ENCODE assay signal across 10 mouse cellular contexts in the genomic region with DNA sequence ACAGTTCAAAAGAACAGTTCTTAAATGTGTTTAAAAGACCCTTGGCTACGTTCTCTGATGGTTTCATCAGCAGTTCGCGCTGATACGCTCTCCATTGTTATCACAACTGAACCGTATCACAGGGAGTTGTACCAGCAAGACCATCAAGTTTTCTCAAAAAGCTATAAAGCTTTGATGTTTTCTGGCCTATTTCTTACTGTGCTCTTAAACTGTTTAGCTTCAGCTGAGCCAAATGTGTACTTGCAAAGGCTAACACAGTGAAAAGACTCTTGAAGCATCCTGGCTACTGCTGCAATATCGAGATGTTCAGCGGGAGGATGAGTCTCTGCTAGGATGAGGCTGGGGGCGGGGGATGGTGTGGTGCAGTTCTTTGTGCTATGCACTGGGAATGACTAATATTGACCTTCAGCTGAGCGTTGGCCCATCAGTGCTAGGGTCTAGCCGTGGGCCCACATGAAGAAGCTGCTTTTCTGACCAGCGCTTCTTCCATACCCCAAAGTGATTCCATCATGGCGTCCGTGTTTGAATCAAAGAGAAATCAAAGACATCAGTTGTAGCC. TPM values are rescaled to one million over a fixed set of nuclear protein-coding genes. Genes with fewer than 3 reads are reported as not detected.
A peak's percentile ranks its signal among the peaks of the same experiment; 100 is the strongest.
DNase-seq lines count a peak whose midpoint lies in the region; ATAC-seq and TF ChIP-seq lines count a peak whose summit lies in the region.
"Had no signal": no experiment of that assay in that cellular context is flagged by ENCODE, and none has a peak within 500 bp of the region (broad histone marks: within the 10 kb centered on the region; RNA-seq: fewer than 3 reads in every experiment).

No protein-coding gene starts in this region.

- H3K9me3 ChIP-seq in heart, postnatal 0 days (replicated peaks; ENCODE audit: control insufficient read depth, low read length) = no peaks in the 10 kb centered on the region
- no peaks in the 10 kb centered on the region for H3K9me3 ChIP-seq in forebrain, embryonic 15.5 days
- H3K9me3 ChIP-seq in midbrain, embryonic 14.5 days (ENCODE audit: control insufficient read depth, low read length) = no peaks in the 10 kb centered on the region
- H3K9me3 ChIP-seq in liver, postnatal 0 days (ENCODE audit: low read length) = no peaks in the 10 kb centered on the region
- H3K9me3 ChIP-seq: G1E had no signal

- no peak for TF ChIP-seq EP300 in heart, postnatal 0 days (IDR thresholded peaks at IDR 0.05; ENCODE audit: low read depth)
- no peak for TF ChIP-seq EP300 in liver, postnatal 0 days (IDR thresholded peaks at IDR 0.05; ENCODE audit: low read depth)

- no peaks in the 10 kb centered on the region for H3K4me1 ChIP-seq in heart, postnatal 0 days (ENCODE audit: control insufficient read depth, insufficient read depth)
- H3K4me1 ChIP-seq in forebrain, embryonic 15.5 days = peaks cover 16% of the 10 kb centered on the region
- peaks cover 4% of the 10 kb centered on the region; the same call in 1 of the 2 replicates for H3K4me1 ChIP-seq in midbrain, embryonic 14.5 days (ENCODE audit: control insufficient read depth, insufficient read depth, low read length)
- peaks cover 5% of the 10 kb centered on the region; the same call in 1 of the 2 replicates for H3K4me1 ChIP-seq in liver, postnatal 0 days (ENCODE audit: insufficient read depth)

- H3K27me3 ChIP-seq in heart, postnatal 0 days (ENCODE audit: control insufficient read depth, insufficient read depth, low read length) = no peaks in the 10 kb centered on the region
- no peaks in the 10 kb centered on the region for H3K27me3 ChIP-seq in forebrain, embryonic 15.5 days
- no peaks in the 10 kb centered on the region for H3K27me3 ChIP-seq in midbrain, embryonic 14.5 days (ENCODE audit: control insufficient read depth, insufficient read depth, low read length)
- no peaks in the 10 kb centered on the region for H3K27me3 ChIP-seq in liver, postnatal 0 days (ENCODE audit: insufficient read depth, low read length)

- no peaks in the 10 kb centered on the region for H3K36me3 ChIP-seq in heart, postnatal 0 days (replicated peaks; ENCODE audit: control insufficient read depth, insufficient read depth, low read length)
- no peaks in the 10 kb centered on the region for H3K36me3 ChIP-seq in forebrain, embryonic 15.5 days
- no peaks in the 10 kb centered on the region for H3K36me3 ChIP-seq in midbrain, embryonic 14.5 days (ENCODE audit: control insufficient read depth, insufficient read depth, low read length)
- H3K36me3 ChIP-seq in liver, postnatal 0 days (replicated peaks; ENCODE audit: insufficient read depth, low read length) = no peaks in the 10 kb centered on the region
- H3K36me3 ChIP-seq: G1E had no signal

- peak overlapping the region; percentile 15; the same call in 1 of the 2 replicates for H3K4me3 ChIP-seq in heart, postnatal 0 days (ENCODE audit: low read depth, low read length)
- peak overlapping the region; percentile 27 for H3K4me3 ChIP-seq in forebrain, embryonic 15.5 days
- peak overlapping the region; percentile 24 for H3K4me3 ChIP-seq in midbrain, embryonic 14.5 days (replicated peaks; ENCODE audit: low read depth, low read length)
- no peak overlapping the region for H3K4me3 ChIP-seq in liver, postnatal 0 days (ENCODE audit: low read depth, low read length)

- no peak overlapping the region for H3K9ac ChIP-seq in heart, postnatal 0 days (replicated peaks; ENCODE audit: low read depth, low read length)
- H3K9ac ChIP-seq in forebrain, embryonic 15.5 days (replicated peaks) = peak overlapping the region; percentile 22
- H3K9ac ChIP-seq in midbrain, embryonic 14.5 days (replicated peaks; ENCODE audit: low read length) = peak overlapping the region; percentile 13; the same call in 1 of the 2 replicates
- H3K9ac ChIP-seq in liver, postnatal 0 days (replicated peaks) = no peak overlapping the region

- DNase-seq in heart, postnatal 0 days (ENCODE audit: low spot score) = no peak
- no peak for DNase-seq in heart, adult 18-20 months
- DNase-seq in adrenal gland, postnatal 36 days = peak; percentile 39 to 62
- DNase-seq in midbrain, embryonic 14.5 days = peak; percentile 58
- DNase-seq in liver, postnatal 0 days = no peak
- no peak for DNase-seq in cerebellum, adult 9-10 months
- no peak for DNase-seq in c-Kit-positive CD71-positive TER-119-positive erythroid progenitor cells, embryonic 14.5 days (ENCODE audit: low spot score)

- WGBS in heart, postnatal 0 days = 73% methylated on average over 13 of the region's 13 CpGs
- WGBS in forebrain, embryonic 15.5 days = 59% methylated on average over 13 of the region's 13 CpGs
- WGBS in midbrain, embryonic 14.5 days = 44% methylated on average over 13 of the region's 13 CpGs
- 74% methylated on average over 13 of the region's 13 CpGs for WGBS in liver, postnatal 0 days (ENCODE audit: insufficient replicate concordance)

- H3K4me2 ChIP-seq in heart, postnatal 0 days (ENCODE audit: low read depth, low read length) = peak overlapping the region; percentile 52
- H3K4me2 ChIP-seq in forebrain, embryonic 15.5 days (replicated peaks) = peak overlapping the region; percentile 43
- peak overlapping the region; percentile 51 for H3K4me2 ChIP-seq in midbrain, embryonic 14.5 days (ENCODE audit: low read length)
- H3K4me2 ChIP-seq in liver, postnatal 0 days (ENCODE audit: low read depth, low read length) = no peak overlapping the region

- no peak overlapping the region for H3K27ac ChIP-seq in heart, postnatal 0 days (ENCODE audit: low read depth)
- H3K27ac ChIP-seq in forebrain, embryonic 15.5 days (replicated peaks) = peak overlapping the region; percentile 12; the same call in 1 of the 2 replicates
- H3K27ac ChIP-seq in midbrain, embryonic 14.5 days (replicated peaks; ENCODE audit: low read depth, low read length) = 0 out of 2 replicates have a peak overlapping the region, but pooled peaks have one; percentile 26
- no peak overlapping the region for H3K27ac ChIP-seq in liver, postnatal 0 days (ENCODE audit: low read depth)
- H3K27ac ChIP-seq: macrophage had no signal

- TF ChIP-seq CTCF in heart, postnatal 0 days (IDR thresholded peaks at IDR 0.05; ENCODE audit: low read depth) = no peak
- no peak for TF ChIP-seq CTCF in liver, postnatal 0 days (IDR thresholded peaks at IDR 0.05; ENCODE audit: low read depth)

- ATAC-seq in heart, postnatal 0 days (ENCODE audit: insufficient read depth, low read depth) = no peak
- ATAC-seq in forebrain, embryonic 15.5 days (replicated peaks) = peak; percentile 11; the same call in 1 of the 2 replicates
- ATAC-seq in midbrain, embryonic 14.5 days (ENCODE audit: low FRiP score, low TSS enrichment) = no peak
- no peak for ATAC-seq in liver, postnatal 0 days

RNA-seq across cellular contexts. Expression of a gene that starts 0.7 kb away (rescaled TPM):
- total RNA-seq in heart, postnatal 0 days (2014; rRNA removed; ENCODE audit: low replicate concordance) = 11.6 and 13.8 TPM in 2 replicates
- polyA plus RNA-seq in heart, postnatal 0 days (2015; fragmentation: Nextera tagmentation; extraction: Ambion mirVana) = 7.6 and 8.6 TPM in 2 replicates
- total RNA-seq in heart, adult 18-20 months (2021) = under 1 TPM; 0.82 to 0.87 TPM
- 1 to 10 TPM; 3.7 to 4.6 TPM for total RNA-seq in adrenal gland, postnatal 36 days (2021)
- 13.1 and 14.4 TPM in 2 replicates for polyA plus RNA-seq in forebrain, embryonic 15.5 days (2015; fragmentation: Nextera tagmentation; extraction: Ambion mirVana)
- polyA plus RNA-seq in midbrain, embryonic 14.5 days (2014; fragmentation: Nextera tagmentation; extraction: Ambion mirVana) = 10.4 and 11.4 TPM in 2 replicates
- 1.8 and 2.4 TPM in 2 replicates for polyA plus RNA-seq in liver, postnatal 0 days (2015; fragmentation: Nextera tagmentation; extraction: Ambion mirVana)

Comparison
In these comparisons a context has a peak if more than half of its experiments do, and no peak if none do; other contexts are left out.
1. DNase-seq: peak in adrenal gland, postnatal 36 days (2 of 2) and midbrain, embryonic 14.5 days (single experiment); none in heart, postnatal 0 days (single experiment), heart, adult 18-20 months (0 of 2), liver, postnatal 0 days (single experiment), cerebellum, adult 9-10 months (single experiment) and c-Kit-positive CD71-positive TER-119-positive erythroid progenitor cells, embryonic 14.5 days (single experiment).
2. H3K27ac ChIP-seq: peak in forebrain, embryonic 15.5 days (single experiment) and midbrain, embryonic 14.5 days (single experiment); none in heart, postnatal 0 days (single experiment) and liver, postnatal 0 days (single experiment).
3. H3K9ac ChIP-seq: peak in forebrain, embryonic 15.5 days (single experiment) and midbrain, embryonic 14.5 days (single experiment); none in heart, postnatal 0 days (single experiment) and liver, postnatal 0 days (single experiment).